Mouse (Mus musculus): ENCODE measurements around the gene Pcsk1n. TPM values are rescaled to one million over a fixed set of nuclear protein-coding genes. Genes with fewer than 3 reads are reported as not detected.

Pcsk1n gene
- polyA plus RNA-seq, 1 experiment from 2014 or later = 7.7 TPM

- Histone ChIP-seq H3K9me3 (replicated peaks) (no peaks in the 10 kb centered on the region), H3K4me1 (0 out of 2 replicates have a peak, but pooled peaks cover 6% of the 10 kb centered on the region), H3K27me3 (no peaks in the 10 kb centered on the region), H3K36me3 (no peaks in the 10 kb centered on the region), H3K4me2 (peak overlapping the region; percentile 59), H3K27ac (0 out of 2 replicates have a peak overlapping the region, but pooled peaks have one; percentile 51), H3K4me3 (replicated peaks) (peak overlapping the region; percentile 55), H3K9ac (0 out of 2 replicates have a peak overlapping the region, but pooled peaks have one; percentile 31)
- 15% methylated on average over 38 of the region's 38 CpGs for WGBS
- peak; percentile 98 for ATAC-seq (replicated peaks; ENCODE audit: low FRiP score)
Observed at GRCm38 (mm10) chrX:7947900-7948492, 28.4 kb downstream of the Pcsk1n start.

- Histone ChIP-seq H3K27me3 (no peaks in the 10 kb centered on the region), H3K9me3 (replicated peaks) (no peaks in the 10 kb centered on the region), H3K4me3 (replicated peaks) (no peak overlapping the region), H3K27ac (no peak overlapping the region), H3K36me3 (no peaks in the 10 kb centered on the region), H3K4me2 (no peak overlapping the region), H3K9ac (no peak overlapping the region), H3K4me1 (0 out of 2 replicates have a peak, but pooled peaks cover 6% of the 10 kb centered on the region)
- no peak for ATAC-seq (replicated peaks; ENCODE audit: low FRiP score)
- WGBS = 88% methylated on average over 7 of the region's 7 CpGs
Observed at GRCm38 (mm10) chrX:7950091-7950490, 30.5 kb downstream of the Pcsk1n start.

GRCm38 (mm10) chrX:7958868-7959267, 39.2 kb downstream of the Pcsk1n start:
- WGBS = 95% methylated on average over 9 of the region's 9 CpGs
- H3K27me3 ChIP-seq = no peaks in the 10 kb centered on the region

GRCm38 (mm10) chrX:7963829-7964626, 44.4 kb downstream of the Pcsk1n start:
- H3K4me1 ChIP-seq = no peaks in the 10 kb centered on the region
- H3K9me3 ChIP-seq (replicated peaks) = no peaks in the 10 kb centered on the region
- H3K4me3 ChIP-seq (replicated peaks) = no peak overlapping the region
- no peak overlapping the region for H3K9ac ChIP-seq
- H3K36me3 ChIP-seq = no peaks in the 10 kb centered on the region
- H3K27me3 ChIP-seq = no peaks in the 10 kb centered on the region
- WGBS = 74% methylated on average over 7 of the region's 7 CpGs
- no peak overlapping the region for H3K27ac ChIP-seq
- no peak overlapping the region for H3K4me2 ChIP-seq
- ATAC-seq (replicated peaks; ENCODE audit: low FRiP score) = no peak

More at GRCm38 (mm10) chrX:7958868-7959267, 39.2 kb downstream of the Pcsk1n start:
- no peak overlapping the region for H3K9ac ChIP-seq
- H3K36me3 ChIP-seq = no peaks in the 10 kb centered on the region
- no peak overlapping the region for H3K4me2 ChIP-seq
- no peaks in the 10 kb centered on the region for H3K4me1 ChIP-seq
- ATAC-seq (replicated peaks; ENCODE audit: low FRiP score) = no peak
- H3K27ac ChIP-seq = no peak overlapping the region
- H3K4me3 ChIP-seq (replicated peaks) = no peak overlapping the region
- no peaks in the 10 kb centered on the region for H3K9me3 ChIP-seq (replicated peaks)

- Histone ChIP-seq H3K4me2 (no peak overlapping the region), H3K4me3 (replicated peaks) (no peak overlapping the region), H3K9ac (no peak overlapping the region), H3K27me3 (no peaks in the 10 kb centered on the region), H3K4me1 (no peaks in the 10 kb centered on the region), H3K27ac (no peak overlapping the region), H3K9me3 (replicated peaks) (no peaks in the 10 kb centered on the region), H3K36me3 (no peaks in the 10 kb centered on the region)
- no peak for ATAC-seq (replicated peaks; ENCODE audit: low FRiP score)
- WGBS = 79% methylated on average over 4 of the region's 4 CpGs
Observed at GRCm38 (mm10) chrX:7966161-7966560, 46.5 kb downstream of the Pcsk1n start.

- Histone ChIP-seq H3K36me3 (no peaks in the 10 kb centered on the region), H3K4me3 (replicated peaks) (no peak overlapping the region), H3K9me3 (replicated peaks) (no peaks in the 10 kb centered on the region), H3K9ac (no peak overlapping the region), H3K4me2 (no peak overlapping the region), H3K4me1 (no peaks in the 10 kb centered on the region), H3K27me3 (no peaks in the 10 kb centered on the region), H3K27ac (no peak overlapping the region)
- no peak for ATAC-seq (replicated peaks; ENCODE audit: low FRiP score)
- WGBS = 78% methylated on average over 9 of the region's 9 CpGs
Observed at GRCm38 (mm10) chrX:7967596-7968201, 48.1 kb downstream of the Pcsk1n start.

GRCm38 (mm10) chrX:7968226-7968625, 48.6 kb downstream of the Pcsk1n start:
- Histone ChIP-seq H3K4me2 (no peak overlapping the region), H3K9me3 (replicated peaks) (no peaks in the 10 kb centered on the region), H3K27ac (no peak overlapping the region), H3K4me3 (replicated peaks) (no peak overlapping the region), H3K9ac (no peak overlapping the region), H3K27me3 (no peaks in the 10 kb centered on the region), H3K36me3 (no peaks in the 10 kb centered on the region), H3K4me1 (no peaks in the 10 kb centered on the region)
- 86% methylated on average over 8 of the region's 8 CpGs for WGBS
- ATAC-seq (replicated peaks; ENCODE audit: low FRiP score) = no peak

GRCm38 (mm10) chrX:7968899-7969298, 49.3 kb downstream of the Pcsk1n start:
- WGBS = 92% methylated on average over 3 of the region's 3 CpGs
- Histone ChIP-seq H3K4me2 (no peak overlapping the region), H3K4me3 (replicated peaks) (no peak overlapping the region), H3K9ac (no peak overlapping the region), H3K9me3 (replicated peaks) (no peaks in the 10 kb centered on the region), H3K4me1 (no peaks in the 10 kb centered on the region), H3K27me3 (no peaks in the 10 kb centered on the region), H3K27ac (no peak overlapping the region), H3K36me3 (no peaks in the 10 kb centered on the region)
- no peak for ATAC-seq (replicated peaks; ENCODE audit: low FRiP score)

GRCm38 (mm10) chrX:7971292-7971691, 51.7 kb downstream of the Pcsk1n start:
- peak; percentile 49; the same call in 1 of the 2 replicates for ATAC-seq (replicated peaks; ENCODE audit: low FRiP score)
- no peaks in the 10 kb centered on the region for H3K9me3 ChIP-seq (replicated peaks)
- WGBS = 70% methylated on average over 4 of the region's 4 CpGs
- H3K4me2 ChIP-seq = no peak overlapping the region
- no peaks in the 10 kb centered on the region for H3K4me1 ChIP-seq
- no peak overlapping the region for H3K9ac ChIP-seq
- H3K36me3 ChIP-seq = no peaks in the 10 kb centered on the region
- no peak overlapping the region for H3K4me3 ChIP-seq (replicated peaks)
- no peak overlapping the region for H3K27ac ChIP-seq
- H3K27me3 ChIP-seq = no peaks in the 10 kb centered on the region

Other genes with a start within 250 kb of the Pcsk1n start
- 156 and 168 TPM in 2 replicates for gene Plp2, start 248.4 kb upstream of the Pcsk1n start, polyA plus RNA-seq (2015; fragmentation: Nextera tagmentation; extraction: Ambion mirVana)
- 0.58 and 0.68 TPM in 2 replicates for gene Magix, start 238.6 kb upstream of the Pcsk1n start, polyA plus RNA-seq (2015; fragmentation: Nextera tagmentation; extraction: Ambion mirVana)
- 40.3 and 42.5 TPM in 2 replicates for gene Gpkow, start 222.7 kb upstream of the Pcsk1n start, polyA plus RNA-seq (2015; fragmentation: Nextera tagmentation; extraction: Ambion mirVana)
- 35.4 and 38.6 TPM in 2 replicates for gene Wdr45, start 205.5 kb upstream of the Pcsk1n start, polyA plus RNA-seq (2015; fragmentation: Nextera tagmentation; extraction: Ambion mirVana)
- gene Gm45208, start 197.6 kb upstream of the Pcsk1n start, polyA plus RNA-seq (2015; fragmentation: Nextera tagmentation; extraction: Ambion mirVana) = 0.96 TPM in 1 of 2 replicates, not detected in the other
- gene Praf2, start 191.4 kb upstream of the Pcsk1n start, polyA plus RNA-seq (2015; fragmentation: Nextera tagmentation; extraction: Ambion mirVana) = 64.4 and 68.9 TPM in 2 replicates
- 19.6 and 20.2 TPM in 2 replicates for gene Ccdc120, start 168.9 kb upstream of the Pcsk1n start, polyA plus RNA-seq (2015; fragmentation: Nextera tagmentation; extraction: Ambion mirVana)
- gene Tfe3, start 157.3 kb upstream of the Pcsk1n start, polyA plus RNA-seq (2015; fragmentation: Nextera tagmentation; extraction: Ambion mirVana) = 26.3 and 30.9 TPM in 2 replicates
- gene Gripap1, start 130.1 kb upstream of the Pcsk1n start, polyA plus RNA-seq (2015; fragmentation: Nextera tagmentation; extraction: Ambion mirVana) = 44.1 and 51.8 TPM in 2 replicates
- 1.6 and 1.9 TPM in 2 replicates for gene Kcnd1, start 97.5 kb upstream of the Pcsk1n start, polyA plus RNA-seq (2015; fragmentation: Nextera tagmentation; extraction: Ambion mirVana)
- gene Otud5, start 78.5 kb upstream of the Pcsk1n start, polyA plus RNA-seq (2015; fragmentation: Nextera tagmentation; extraction: Ambion mirVana) = 40.0 and 44.8 TPM in 2 replicates
- 9.7 and 10.8 TPM in 2 replicates for gene Pim2, start 41.6 kb upstream of the Pcsk1n start, polyA plus RNA-seq (2015; fragmentation: Nextera tagmentation; extraction: Ambion mirVana)
- gene Slc35a2, start 35.8 kb upstream of the Pcsk1n start, polyA plus RNA-seq (2015; fragmentation: Nextera tagmentation; extraction: Ambion mirVana) = 33.7 and 35.8 TPM in 2 replicates
- 116 and 119 TPM in 2 replicates for gene Pqbp1, start 20.6 kb upstream of the Pcsk1n start, polyA plus RNA-seq (2015; fragmentation: Nextera tagmentation; extraction: Ambion mirVana)
- gene Timm17b, start 20.5 kb upstream of the Pcsk1n start, polyA plus RNA-seq (2015; fragmentation: Nextera tagmentation; extraction: Ambion mirVana) = 168 and 171 TPM in 2 replicates
- not detected in 2 replicates for gene Gm10491, start 12.0 kb upstream of the Pcsk1n start, polyA plus RNA-seq (2015; fragmentation: Nextera tagmentation; extraction: Ambion mirVana)
- not detected in 2 replicates for gene Gm10490, start 10.3 kb upstream of the Pcsk1n start, polyA plus RNA-seq (2015; fragmentation: Nextera tagmentation; extraction: Ambion mirVana)
- gene Eras, start 8.8 kb downstream of the Pcsk1n start, polyA plus RNA-seq (2015; fragmentation: Nextera tagmentation; extraction: Ambion mirVana) = not detected in 2 replicates
- 49.2 and 59.6 TPM in 2 replicates for gene Hdac6, start 28.1 kb downstream of the Pcsk1n start, polyA plus RNA-seq (2015; fragmentation: Nextera tagmentation; extraction: Ambion mirVana)
- 1.2 and 2.3 TPM in 2 replicates for gene Gata1, start 58.2 kb downstream of the Pcsk1n start, polyA plus RNA-seq (2015; fragmentation: Nextera tagmentation; extraction: Ambion mirVana)
- gene Glod5, start 98.7 kb downstream of the Pcsk1n start, polyA plus RNA-seq (2015; fragmentation: Nextera tagmentation; extraction: Ambion mirVana) = 0.35 TPM in 1 of 2 replicates, not detected in the other
- gene Suv39h1, start 154.9 kb downstream of the Pcsk1n start, polyA plus RNA-seq (2015; fragmentation: Nextera tagmentation; extraction: Ambion mirVana) = 69.0 and 69.5 TPM in 2 replicates
- gene Was, start 170.7 kb downstream of the Pcsk1n start, polyA plus RNA-seq (2015; fragmentation: Nextera tagmentation; extraction: Ambion mirVana) = 0.23 and 0.49 TPM in 2 replicates
- 22.7 and 29.3 TPM in 2 replicates for gene Wdr13, start 213.1 kb downstream of the Pcsk1n start, polyA plus RNA-seq (2015; fragmentation: Nextera tagmentation; extraction: Ambion mirVana)
- gene Rbm3, start 226.1 kb downstream of the Pcsk1n start, polyA plus RNA-seq (2015; fragmentation: Nextera tagmentation; extraction: Ambion mirVana) = 490 and 492 TPM in 2 replicates